Mouse (Mus musculus): ENCODE data around the gene Sgms1. TPM values are rescaled to one million over a fixed set of nuclear protein-coding genes. Genes with fewer than 3 reads are reported as not detected.

The Sgms1 gene
- polyA plus RNA-seq, 2 experiments: 20.8 to 36.8 TPM

- no peaks in the 10 kb centered on the region for H3K9me3 ChIP-seq (ENCODE audit: control insufficient read depth, low read length)
- H3K4me2 ChIP-seq (replicated peaks; ENCODE audit: low read depth, low read length, severe bottlenecking): no peak overlapping the region
- no peak overlapping the region for H3K27ac ChIP-seq (replicated peaks; ENCODE audit: low read depth, low read length)
- H3K4me1 ChIP-seq (ENCODE audit: control insufficient read depth, insufficient read depth, low read length): no peaks in the 10 kb centered on the region
- H3K4me3 ChIP-seq (replicated peaks; ENCODE audit: low read length): no peak overlapping the region
- DNase-seq (ENCODE audit: low spot score) (no peak), ATAC-seq (ENCODE audit: low FRiP score, low read depth) (no peak)
- H3K9ac ChIP-seq (ENCODE audit: low read depth, low read length, severe bottlenecking): no peak overlapping the region
- TF ChIP-seq POLR2A (IDR thresholded peaks at IDR 0.05; ENCODE audit: borderline replicate concordance, extremely low read depth, insufficient read depth, insufficient read length): no peak
- H3K36me3 ChIP-seq (ENCODE audit: control insufficient read depth, insufficient read depth, low read length): no peaks in the 10 kb centered on the region
- H3K27me3 ChIP-seq (ENCODE audit: control insufficient read depth, insufficient read depth, low read length): no peaks in the 10 kb centered on the region
- WGBS: 91% methylated on average over 3 of the region's 3 CpGs
Measured at GRCm38 (mm10) chr19:32311063-32311462, 78.5 kb downstream of the Sgms1 start.

DNA sequence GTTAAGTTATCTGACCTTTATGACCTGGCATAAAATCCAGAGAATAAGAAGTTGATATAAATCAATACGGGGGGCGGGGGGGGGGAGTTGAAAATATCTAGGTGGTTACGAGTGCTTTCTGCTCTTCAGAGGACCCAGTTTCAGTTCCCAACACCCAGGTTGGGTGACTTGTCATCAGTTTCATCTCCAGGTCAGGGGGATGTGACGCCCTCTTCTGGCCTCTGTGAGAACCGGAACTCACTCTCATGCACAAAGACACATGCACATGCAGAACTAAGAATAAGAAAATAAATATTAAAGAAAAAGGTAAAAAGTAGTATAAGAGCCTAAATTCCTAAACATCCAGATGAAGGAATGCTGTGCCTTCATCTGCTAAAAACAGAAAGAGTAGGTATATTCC, 79.0 kb downstream of the Sgms1 start:
- no peak for TF ChIP-seq POLR2A (IDR thresholded peaks at IDR 0.05; ENCODE audit: borderline replicate concordance, extremely low read depth, insufficient read depth, insufficient read length)
- H3K36me3 ChIP-seq (ENCODE audit: control insufficient read depth, insufficient read depth, low read length): no peaks in the 10 kb centered on the region
- ATAC-seq (ENCODE audit: low FRiP score, low read depth) (no peak), DNase-seq (ENCODE audit: low spot score) (no peak)
- 97% methylated on average over 5 of the region's 5 CpGs for WGBS
- H3K27me3 ChIP-seq (ENCODE audit: control insufficient read depth, insufficient read depth, low read length): no peaks in the 10 kb centered on the region
- no peaks in the 10 kb centered on the region for H3K4me1 ChIP-seq (ENCODE audit: control insufficient read depth, insufficient read depth, low read length)
- H3K4me3 ChIP-seq (replicated peaks; ENCODE audit: low read length): no peak overlapping the region
- no peak overlapping the region for H3K9ac ChIP-seq (ENCODE audit: low read depth, low read length, severe bottlenecking)
- H3K4me2 ChIP-seq (replicated peaks; ENCODE audit: low read depth, low read length, severe bottlenecking): no peak overlapping the region
- H3K27ac ChIP-seq (replicated peaks; ENCODE audit: low read depth, low read length): no peak overlapping the region
- H3K9me3 ChIP-seq (ENCODE audit: control insufficient read depth, low read length): no peaks in the 10 kb centered on the region

DNA sequence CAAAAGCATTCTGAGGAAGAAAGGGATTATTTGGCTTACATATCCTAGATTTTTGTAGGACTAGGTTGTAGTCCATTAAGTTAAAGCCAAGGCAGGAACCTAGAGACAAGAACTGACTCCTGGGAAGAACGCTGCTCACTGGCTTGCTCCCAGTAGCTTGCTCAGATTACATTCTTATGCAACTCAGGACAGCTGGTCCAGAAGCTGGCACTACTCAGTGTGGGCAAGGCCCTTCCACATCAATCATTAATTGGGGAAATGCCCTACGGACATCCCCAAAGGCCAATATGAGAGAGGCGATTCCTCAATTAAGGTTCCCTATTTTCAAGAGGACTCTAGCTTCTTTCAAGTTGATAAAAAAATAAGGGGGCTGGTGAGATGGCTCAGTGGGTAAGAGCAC, 80.2 kb downstream of the Sgms1 start:
- Histone ChIP-seq H3K4me1 (ENCODE audit: control insufficient read depth, insufficient read depth, low read length) (peaks cover 6% of the 10 kb centered on the region; the same call in 1 of the 2 replicates), H3K4me3 (replicated peaks; ENCODE audit: low read length) (no peak overlapping the region), H3K4me2 (replicated peaks; ENCODE audit: low read depth, low read length, severe bottlenecking) (no peak overlapping the region), H3K27ac (replicated peaks; ENCODE audit: low read depth, low read length) (no peak overlapping the region), H3K9me3 (ENCODE audit: control insufficient read depth, low read length) (no peaks in the 10 kb centered on the region), H3K36me3 (ENCODE audit: control insufficient read depth, insufficient read depth, low read length) (no peaks in the 10 kb centered on the region), H3K27me3 (ENCODE audit: control insufficient read depth, insufficient read depth, low read length) (no peaks in the 10 kb centered on the region), H3K9ac (ENCODE audit: low read depth, low read length, severe bottlenecking) (no peak overlapping the region)
- TF ChIP-seq POLR2A (IDR thresholded peaks at IDR 0.05; ENCODE audit: borderline replicate concordance, extremely low read depth, insufficient read depth, insufficient read length): no peak
- ATAC-seq (ENCODE audit: low FRiP score, low read depth): no peak
- no peak for DNase-seq (ENCODE audit: low spot score)
- 83% methylated on average over 3 of the region's 3 CpGs for WGBS

DNA sequence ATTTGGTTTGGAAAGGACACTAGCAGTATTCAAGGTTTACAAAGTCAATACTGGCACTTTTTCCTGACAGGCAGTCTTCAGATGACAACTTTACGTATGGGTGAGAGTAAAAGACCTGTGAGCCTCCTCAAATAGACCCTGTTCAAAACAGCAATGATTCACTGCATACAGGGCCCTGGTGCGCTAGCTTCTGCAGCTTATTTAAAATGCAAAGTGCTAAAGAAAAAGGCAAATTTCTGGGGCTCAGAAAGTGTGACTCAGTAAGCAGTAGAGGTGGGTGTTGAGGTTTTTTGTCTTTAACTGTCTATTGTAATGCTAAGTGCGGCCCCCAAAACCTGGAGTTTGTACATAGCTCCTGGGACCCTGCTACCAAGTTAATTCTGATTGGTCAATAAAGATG, 81.2 kb downstream of the Sgms1 start:
- no peak overlapping the region for H3K9ac ChIP-seq (ENCODE audit: low read depth, low read length, severe bottlenecking)
- ATAC-seq (ENCODE audit: low FRiP score, low read depth): no peak
- WGBS: 92% methylated on average over 3 of the region's 3 CpGs

DNA sequence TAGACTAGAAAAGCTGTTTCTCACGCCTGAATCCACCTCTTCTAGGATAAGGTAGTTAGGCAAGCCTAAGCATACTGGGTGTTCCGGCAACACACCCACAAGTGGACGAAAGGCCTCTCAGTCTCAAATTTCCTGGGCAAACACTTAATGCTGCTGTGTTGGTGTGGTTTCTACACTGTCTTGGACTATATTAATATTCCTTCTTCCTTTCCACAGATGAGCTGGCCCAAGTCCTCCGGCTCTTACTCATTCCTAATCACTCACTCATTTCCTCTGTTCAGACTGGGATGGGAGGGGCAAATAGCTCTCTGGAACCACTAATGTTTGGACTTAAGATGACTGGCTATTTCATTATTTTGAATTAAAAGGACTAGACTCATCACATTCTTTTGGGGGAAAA, 84.6 kb downstream of the Sgms1 start:
- TF ChIP-seq POLR2A (IDR thresholded peaks at IDR 0.05; ENCODE audit: borderline replicate concordance, extremely low read depth, insufficient read depth, insufficient read length): no peak
- no peak overlapping the region for H3K9ac ChIP-seq (ENCODE audit: low read depth, low read length, severe bottlenecking)
- ATAC-seq (ENCODE audit: low FRiP score, low read depth) (0 out of 2 replicates have a peak, but pooled peaks have one; percentile 23), DNase-seq (ENCODE audit: low spot score) (no peak)
- no peak overlapping the region for H3K4me3 ChIP-seq (replicated peaks; ENCODE audit: low read length)
- WGBS: 69% methylated on average over 4 of the region's 4 CpGs
- 0 out of 2 replicates have a peak overlapping the region, but pooled peaks have one; percentile 59 for H3K27ac ChIP-seq (replicated peaks; ENCODE audit: low read depth, low read length)
- peaks cover 9% of the 10 kb centered on the region for H3K4me1 ChIP-seq (ENCODE audit: control insufficient read depth, insufficient read depth, low read length)
- no peaks in the 10 kb centered on the region for H3K27me3 ChIP-seq (ENCODE audit: control insufficient read depth, insufficient read depth, low read length)
- H3K9me3 ChIP-seq (ENCODE audit: control insufficient read depth, low read length): no peaks in the 10 kb centered on the region
- no peak overlapping the region for H3K4me2 ChIP-seq (replicated peaks; ENCODE audit: low read depth, low read length, severe bottlenecking)
- no peaks in the 10 kb centered on the region for H3K36me3 ChIP-seq (ENCODE audit: control insufficient read depth, insufficient read depth, low read length)

More for the DNA sequence above, 81.2 kb downstream of the Sgms1 start:
- Histone ChIP-seq H3K27me3 (ENCODE audit: control insufficient read depth, insufficient read depth, low read length) (no peaks in the 10 kb centered on the region), H3K27ac (replicated peaks; ENCODE audit: low read depth, low read length) (no peak overlapping the region), H3K4me3 (replicated peaks; ENCODE audit: low read length) (no peak overlapping the region), H3K9me3 (ENCODE audit: control insufficient read depth, low read length) (no peaks in the 10 kb centered on the region), H3K4me1 (ENCODE audit: control insufficient read depth, insufficient read depth, low read length) (peaks cover 9% of the 10 kb centered on the region), H3K4me2 (replicated peaks; ENCODE audit: low read depth, low read length, severe bottlenecking) (no peak overlapping the region), H3K36me3 (ENCODE audit: control insufficient read depth, insufficient read depth, low read length) (no peaks in the 10 kb centered on the region)
- no peak for DNase-seq (ENCODE audit: low spot score)
- TF ChIP-seq POLR2A (IDR thresholded peaks at IDR 0.05; ENCODE audit: borderline replicate concordance, extremely low read depth, insufficient read depth, insufficient read length): no peak
